Mouse (Mus musculus) ES-Bruce4 (cell line): ENCODE results near the gene Tmem212. TPM values are rescaled to one million over a fixed set of nuclear protein-coding genes. Genes with fewer than 3 reads are reported as not detected.

Experiments used
- H3K27ac ChIP-seq: 2 replicates; pipeline ENCODE4 v1.5.1; 2012; ENCODE audit warnings: low read length, inconsistent platforms; ENCODE audit not compliant: insufficient read depth
- H3K27me3 ChIP-seq: 2 replicates; pipeline ENCODE4 v1.6.1; 2012; ENCODE audit warnings: mild to moderate bottlenecking, low read length, inconsistent platforms; ENCODE audit not compliant: control insufficient read depth, poor library complexity, insufficient read depth, severe bottlenecking
- H3K36me3 ChIP-seq: 2 replicates; pipeline ENCODE4 v1.6.1; 2012; ENCODE audit warnings: inconsistent platforms, mild to moderate bottlenecking, low read length, moderate library complexity; ENCODE audit not compliant: control insufficient read depth, poor library complexity, insufficient read depth, severe bottlenecking
- H3K4me1 ChIP-seq: one replicate; pipeline ENCODE4 v1.8.1; 2011; ENCODE audit warnings: low read length; ENCODE audit not compliant: control insufficient read depth, insufficient read depth
- H3K4me3 ChIP-seq: 2 replicates; pipeline ENCODE4 v1.5.1; 2011; ENCODE audit warnings: low read depth, mild to moderate bottlenecking, low read length
- H3K9ac ChIP-seq: 2 replicates; pipeline ENCODE4 v1.6.1; 2012; ENCODE audit warnings: low read depth, mild to moderate bottlenecking, inconsistent platforms; ENCODE audit not compliant: poor library complexity, severe bottlenecking
- H3K9me3 ChIP-seq: replicated peaks from 2 replicates; pipeline ENCODE4 v1.6.1; 2012; ENCODE audit warnings: mild to moderate bottlenecking, low read length, inconsistent platforms; ENCODE audit not compliant: control insufficient read depth, poor library complexity, insufficient read depth, severe bottlenecking
- CTCF ChIP-seq: IDR thresholded peaks from one replicate; pipeline ENCODE4 v1.8.1; 2011; ENCODE audit warnings: low read depth, low read length
- EP300 ChIP-seq: IDR thresholded peaks from 2 replicates; pipeline ENCODE4 v1.6.1; 2011; ENCODE audit warnings: low read depth, low read length; ENCODE audit not compliant: insufficient read depth
- POLR2A ChIP-seq: IDR thresholded peaks from one replicate; pipeline ENCODE4 v1.8.1; 2011; ENCODE audit warnings: low read length; ENCODE audit not compliant: insufficient read depth
- polyA plus RNA-seq: library from polyadenylated mRNA; stranded (reverse); fragments of >200 nt; gene quantifications from 2 replicates; pipeline ENCODE4 v1.2.4, GENCODE M21; 2011; ENCODE audit warnings: low read depth; ENCODE audit not compliant: missing spikeins, insufficient read depth, insufficient read length

The Tmem212 gene
- polyA plus RNA-seq, 1 experiment = not detected

GRCm38 (mm10) chr3:27842856-27843255 is 53.3 kb downstream of the Tmem212 start:
- Histone ChIP-seq H3K27ac (no peak overlapping the region), H3K4me3 (no peak overlapping the region), H3K36me3 (no peaks in the 10 kb centered on the region), H3K27me3 (no peaks in the 10 kb centered on the region), H3K9me3 (no peaks in the 10 kb centered on the region), H3K9ac (no peak overlapping the region), H3K4me1 (no peaks in the 10 kb centered on the region)
- TF ChIP-seq POLR2A = no peak
- TF ChIP-seq EP300 = no peak
- TF ChIP-seq CTCF = no peak

GRCm38 (mm10) chr3:27840311-27840710 is 55.9 kb downstream of the Tmem212 start:
- H3K9me3 ChIP-seq = no peaks in the 10 kb centered on the region
- H3K27me3 ChIP-seq = no peaks in the 10 kb centered on the region
- no peak for TF ChIP-seq POLR2A
- no peak for TF ChIP-seq EP300
- TF ChIP-seq CTCF = no peak
- no peaks in the 10 kb centered on the region for H3K36me3 ChIP-seq
- H3K9ac ChIP-seq = no peak overlapping the region
- no peak overlapping the region for H3K27ac ChIP-seq
- no peaks in the 10 kb centered on the region for H3K4me1 ChIP-seq
- no peak overlapping the region for H3K4me3 ChIP-seq

GRCm38 (mm10) chr3:27839795-27840194 is 56.4 kb downstream of the Tmem212 start:
- Histone ChIP-seq H3K36me3 (no peaks in the 10 kb centered on the region), H3K4me1 (no peaks in the 10 kb centered on the region), H3K27me3 (no peaks in the 10 kb centered on the region), H3K27ac (no peak overlapping the region), H3K9me3 (no peaks in the 10 kb centered on the region), H3K4me3 (no peak overlapping the region), H3K9ac (no peak overlapping the region)
- TF ChIP-seq EP300 (no peak), POLR2A (no peak), CTCF (no peak)

- Histone ChIP-seq H3K4me3 (no peak overlapping the region), H3K9ac (no peak overlapping the region), H3K4me1 (no peaks in the 10 kb centered on the region), H3K27ac (no peak overlapping the region), H3K27me3 (no peaks in the 10 kb centered on the region), H3K36me3 (no peaks in the 10 kb centered on the region), H3K9me3 (no peaks in the 10 kb centered on the region)
- TF ChIP-seq EP300 (no peak), CTCF (no peak), POLR2A (no peak)
Measured at GRCm38 (mm10) chr3:27839231-27839630, 56.9 kb downstream of the Tmem212 start.

GRCm38 (mm10) chr3:27836297-27836696 is 59.9 kb downstream of the Tmem212 start:
- Histone ChIP-seq H3K27me3 (no peaks in the 10 kb centered on the region), H3K9ac (no peak overlapping the region)

GRCm38 (mm10) chr3:27835786-27836185 is 60.4 kb downstream of the Tmem212 start:
- H3K4me1 ChIP-seq = no peaks in the 10 kb centered on the region
- H3K9ac ChIP-seq = no peak overlapping the region
- no peak overlapping the region for H3K27ac ChIP-seq
- no peaks in the 10 kb centered on the region for H3K9me3 ChIP-seq
- H3K36me3 ChIP-seq = no peaks in the 10 kb centered on the region
- no peaks in the 10 kb centered on the region for H3K27me3 ChIP-seq
- no peak overlapping the region for H3K4me3 ChIP-seq
- no peak for TF ChIP-seq CTCF
- TF ChIP-seq EP300 = no peak
- TF ChIP-seq POLR2A = no peak

More at GRCm38 (mm10) chr3:27836297-27836696, 59.9 kb downstream of the Tmem212 start:
- H3K4me1 ChIP-seq = no peaks in the 10 kb centered on the region
- H3K4me3 ChIP-seq = no peak overlapping the region
- no peaks in the 10 kb centered on the region for H3K36me3 ChIP-seq
- TF ChIP-seq POLR2A (no peak), EP300 (no peak), CTCF (no peak)
- no peaks in the 10 kb centered on the region for H3K9me3 ChIP-seq
- H3K27ac ChIP-seq = no peak overlapping the region

- Histone ChIP-seq H3K27me3 (no peaks in the 10 kb centered on the region), H3K27ac (no peak overlapping the region), H3K9me3 (no peaks in the 10 kb centered on the region), H3K9ac (no peak overlapping the region), H3K4me3 (no peak overlapping the region), H3K4me1 (no peaks in the 10 kb centered on the region), H3K36me3 (no peaks in the 10 kb centered on the region)
- TF ChIP-seq EP300 (no peak), POLR2A (no peak), CTCF (no peak)
Measured at GRCm38 (mm10) chr3:27828755-27829154, 67.4 kb downstream of the Tmem212 start.
